Mouse (Mus musculus): Measurements from ENCODE around the gene Rara.

GRCm38 (mm10) chr11:98934367-98934766 lies 6.7 kb downstream of the Rara start:
- TF ChIP-seq CTCF (IDR thresholded peaks at IDR 0.05; ENCODE audit: control insufficient read depth, insufficient read depth, insufficient read length) (no peak), MYOD1 (IDR thresholded peaks at IDR 0.05; ENCODE audit: control insufficient read depth, insufficient read length, low read depth) (no peak), MAX (IDR thresholded peaks at IDR 0.05) (no peak), USF1 (IDR thresholded peaks at IDR 0.05; ENCODE audit: low read depth) (no peak)

Data from C2C12 (cell line).